Mouse (Mus musculus) urinary bladder, postnatal 4 days (tissue): ENCODE results near the gene Tmc4.

Experiments
- DNase-seq, 2 experiments: peaks; one replicate each; pipeline ENCODE4 v3.0.0; 2021 to 2022; ENCODE audit warnings: low spot score in 2 of 2

Tmc4 gene

DNA sequence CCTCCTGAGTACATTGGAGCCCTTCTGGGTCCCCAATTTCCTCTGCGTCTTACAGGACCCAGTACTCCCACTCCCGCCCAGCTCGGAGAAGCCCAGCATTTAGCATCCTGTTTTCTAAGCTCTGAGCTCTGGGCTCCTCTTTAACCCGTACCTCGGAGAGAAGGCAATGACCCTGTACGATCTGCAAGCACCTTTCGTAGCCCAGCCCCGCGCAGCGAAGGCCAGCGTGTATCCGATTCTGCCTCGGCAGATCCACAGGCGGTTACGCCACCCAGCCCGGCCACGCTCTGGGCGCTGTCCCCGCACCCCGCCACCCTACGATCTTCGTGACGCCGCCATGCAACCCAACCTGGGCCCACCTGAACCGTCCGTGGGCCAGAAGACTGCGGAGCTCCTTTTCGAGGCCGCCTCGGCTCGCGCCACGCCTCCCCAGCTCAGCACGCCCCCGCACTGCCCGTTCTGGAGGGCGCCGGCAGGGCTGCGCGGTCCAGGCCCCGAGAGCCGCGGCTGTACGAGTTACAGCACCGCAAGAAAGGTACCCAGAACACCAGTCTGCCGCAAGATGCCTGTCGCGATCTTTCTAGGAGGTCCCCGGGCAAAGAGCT lies 15.1 kb upstream of the Tmc4 start, which contains the start of gene Tsen34:
Gene Tsen34 (plus strand): TSS at position 482 of the 605 bp plus-strand sequence.
- no peak for DNase-seq

- DNase-seq = no peak
These were observed 14.6 kb upstream of the Tmc4 start for GRCm38 (mm10) chr7:3691919-3692318.

DNA sequence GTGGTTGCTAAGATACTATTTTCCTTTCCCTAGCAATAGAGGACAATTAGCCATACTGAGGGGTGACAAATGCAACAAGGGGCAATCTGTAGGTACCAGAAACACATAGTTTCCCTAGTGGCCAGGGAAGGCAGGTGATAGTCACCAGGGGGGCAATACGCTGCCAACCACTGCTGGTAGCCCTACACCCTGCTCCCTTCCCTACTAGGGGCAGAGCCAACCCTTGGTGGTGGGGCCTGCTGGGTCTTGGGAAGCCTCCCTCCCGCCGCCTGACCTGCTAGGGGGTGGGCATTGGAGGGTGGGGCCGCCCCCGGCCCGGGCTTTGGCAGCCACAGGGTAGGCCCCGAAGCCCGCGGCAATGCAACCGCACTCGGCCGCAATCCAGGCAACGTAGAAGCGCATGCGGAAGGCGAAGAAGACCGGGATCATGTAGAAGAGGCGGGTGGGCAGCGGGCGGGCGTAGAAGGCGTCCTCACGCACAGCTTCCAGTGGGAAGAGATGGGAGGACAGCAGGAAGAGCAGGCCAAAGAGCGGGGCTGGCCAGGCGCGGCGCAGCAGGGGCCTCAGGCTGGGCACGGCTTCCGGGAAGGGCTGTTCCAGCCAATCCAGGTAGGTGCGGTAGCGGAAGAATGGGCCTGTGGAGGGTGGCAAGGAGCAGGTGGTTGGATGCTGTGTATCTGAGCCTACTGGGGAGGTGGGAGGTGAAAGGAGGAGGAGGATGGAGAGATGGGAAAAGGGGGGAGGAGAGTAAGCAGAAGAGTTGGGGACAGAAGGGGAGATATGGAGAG lies 8.2 kb upstream of the Tmc4 start:
- DNase-seq = no peak

DNA sequence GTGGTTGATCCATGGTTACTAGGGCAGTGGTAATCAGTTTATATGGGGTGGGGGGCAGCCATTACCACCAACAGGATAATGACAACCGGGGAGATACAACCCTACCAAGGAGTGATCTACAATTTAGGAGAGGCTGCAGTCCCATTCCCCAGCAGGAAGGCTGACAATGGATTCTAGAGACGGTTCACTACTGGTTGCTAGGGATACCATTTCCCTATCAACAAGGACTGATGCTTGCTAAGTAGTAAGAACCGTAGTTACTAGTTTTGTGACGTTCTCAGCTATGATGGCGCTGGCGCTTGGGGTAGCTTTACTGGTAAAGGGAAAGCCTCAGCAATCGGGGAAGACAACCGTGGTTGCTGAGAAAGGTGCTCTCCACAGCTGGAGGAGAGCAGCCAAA lies 7.3 kb upstream of the Tmc4 start:
- DNase-seq = no peak

- DNase-seq = no peak
These were observed 6.7 kb upstream of the Tmc4 start for GRCm38 (mm10) chr7:3683908-3684550.

DNA sequence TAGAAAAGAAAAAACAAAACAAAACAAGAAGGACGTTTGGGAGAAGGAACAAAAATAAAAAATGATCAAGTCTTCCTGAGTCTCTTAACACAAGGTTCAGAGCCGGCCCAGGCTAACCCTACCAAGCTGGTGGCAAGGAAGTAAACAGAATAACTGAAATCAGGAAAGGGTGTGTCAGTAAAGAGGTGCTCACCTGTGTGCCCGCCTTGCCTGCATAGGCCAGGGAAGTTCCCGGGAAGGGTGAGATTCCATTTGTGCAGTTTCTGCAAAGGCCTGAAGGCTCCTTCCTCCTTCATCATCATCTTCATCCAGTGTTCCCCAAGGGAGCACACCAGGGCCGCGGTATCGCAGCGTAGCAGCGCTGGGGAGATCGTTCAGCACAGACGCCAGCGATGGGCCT lies 982 bp downstream of the Tmc4 start:
- DNase-seq = no peak

DNA sequence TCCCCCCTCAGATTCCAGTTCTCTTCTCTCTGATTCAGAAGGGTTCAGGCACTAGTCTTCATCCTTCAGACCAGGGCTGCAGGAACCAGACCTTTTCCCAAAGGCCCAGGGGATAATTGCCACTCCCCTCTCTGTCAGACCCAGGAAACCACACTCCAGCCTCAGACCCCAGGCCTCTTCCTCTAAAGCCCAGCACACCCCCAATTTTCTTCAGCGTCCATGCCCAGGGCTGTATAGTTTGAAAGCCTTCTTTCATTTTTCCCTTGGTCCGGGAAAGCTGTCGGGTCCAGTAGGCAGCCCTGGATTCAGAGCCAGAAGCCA lies 2.2 kb downstream of the Tmc4 start:
- no peak for DNase-seq

DNA sequence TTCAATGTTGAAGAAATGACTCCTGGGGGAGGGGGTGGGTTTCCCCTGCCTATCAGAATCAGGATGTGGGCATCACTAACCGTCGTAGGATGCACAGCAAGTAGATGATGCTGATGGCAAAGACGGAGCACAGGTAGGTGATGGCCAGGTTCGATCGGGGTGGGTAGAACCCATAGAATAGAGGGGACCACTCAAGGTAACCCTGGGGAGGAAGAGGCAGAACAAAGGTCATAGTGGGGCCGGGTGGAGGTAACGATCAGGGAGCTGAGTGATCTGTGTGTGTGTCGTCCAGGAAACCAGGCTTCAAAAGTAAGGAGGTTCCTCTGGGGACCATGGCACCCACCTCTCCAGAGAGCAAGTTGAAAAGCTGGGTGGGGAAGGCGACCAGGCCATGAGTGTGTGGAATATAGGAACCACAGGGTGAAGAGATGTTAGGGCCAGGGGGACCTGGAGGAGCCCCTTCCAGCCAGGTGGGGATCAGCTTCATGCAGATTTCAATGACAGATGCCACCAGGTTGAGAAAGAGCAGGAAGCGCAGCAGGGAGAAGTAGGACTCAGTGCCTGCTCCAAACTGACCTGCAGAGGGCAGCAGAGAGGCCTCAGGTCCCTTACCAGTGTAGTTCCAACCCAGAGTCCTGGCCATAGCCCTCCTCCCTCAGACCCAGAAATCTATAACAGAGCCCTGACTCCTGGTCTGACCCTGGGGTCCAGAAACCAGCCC lies 2.7 kb downstream of the Tmc4 start:
- DNase-seq = peak; percentile 65 to 85

DNA sequence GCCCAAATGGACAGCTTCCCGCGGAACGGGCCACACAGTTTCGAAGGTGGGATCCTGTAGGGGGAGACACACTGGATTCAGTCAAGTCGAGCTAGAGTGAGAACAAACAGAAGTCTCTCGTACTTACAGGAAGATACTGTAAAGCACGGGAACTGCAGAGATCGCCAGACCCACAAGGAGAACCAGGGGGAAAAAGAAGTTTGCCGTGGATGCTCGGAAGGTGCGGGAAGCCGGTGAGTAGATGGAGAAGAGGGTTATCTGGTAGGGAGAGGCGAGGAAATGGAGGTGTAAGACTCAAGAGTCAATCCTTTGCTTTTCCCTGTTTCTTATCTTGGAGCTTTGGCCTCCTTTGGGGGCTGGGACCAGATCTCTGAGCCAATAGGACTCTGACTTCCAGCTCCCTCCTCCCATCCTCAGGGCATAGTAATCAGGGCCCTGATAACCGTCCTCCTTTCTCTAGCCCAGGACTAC lies 10.4 kb downstream of the Tmc4 start:
- no peak for DNase-seq

GRCm38 (mm10) chr7:3665215-3666114 lies 11.9 kb downstream of the Tmc4 start, which contains the start of gene Leng1:
TSS of gene Leng1 (minus strand) at chr7:3665840.
- peak; percentile 95 to 96 for DNase-seq

GRCm38 (mm10) chr7:3664524-3665214 lies 12.7 kb downstream of the Tmc4 start:
- no peak for DNase-seq

DNA sequence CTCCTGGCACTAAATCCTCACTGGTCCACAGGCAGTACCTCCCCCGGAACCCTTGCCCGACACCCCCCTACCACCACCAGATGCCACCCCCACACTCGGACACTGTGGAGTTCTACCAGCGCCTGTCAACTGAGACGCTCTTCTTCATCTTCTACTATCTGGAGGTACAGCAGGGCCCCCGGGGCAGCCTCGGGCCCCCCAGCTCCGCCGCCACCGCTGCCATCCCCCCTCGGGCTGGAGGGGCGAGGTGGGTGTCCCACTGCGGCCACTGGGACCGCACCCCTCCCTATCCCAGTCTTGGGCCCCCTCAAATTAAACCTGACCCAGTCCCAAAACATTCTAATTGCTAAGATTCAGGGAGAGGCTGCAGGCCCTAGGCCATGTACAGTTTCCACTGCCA lies 18.8 kb downstream of the Tmc4 start:
- no peak for DNase-seq

DNA sequence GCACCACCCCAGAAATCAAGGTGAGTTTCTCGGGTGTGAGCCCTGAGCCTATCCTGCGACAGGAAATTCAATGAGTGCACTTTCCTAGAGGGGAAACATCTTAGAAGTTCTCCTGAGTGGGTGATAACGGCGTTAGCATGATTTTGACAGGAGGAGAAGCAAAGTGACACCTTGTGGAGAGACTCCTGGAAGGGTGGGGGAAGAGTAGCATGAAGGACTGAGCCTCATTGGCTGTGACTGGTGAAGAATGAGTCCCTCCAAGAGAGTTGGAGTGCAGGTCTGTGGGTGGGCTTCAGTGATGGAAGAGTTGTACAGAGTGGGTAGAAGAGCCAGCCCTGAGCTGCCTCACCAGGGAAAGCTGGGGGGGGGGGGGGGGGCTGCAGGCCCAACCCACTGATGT lies 20.4 kb downstream of the Tmc4 start:
- no peak for DNase-seq

DNA sequence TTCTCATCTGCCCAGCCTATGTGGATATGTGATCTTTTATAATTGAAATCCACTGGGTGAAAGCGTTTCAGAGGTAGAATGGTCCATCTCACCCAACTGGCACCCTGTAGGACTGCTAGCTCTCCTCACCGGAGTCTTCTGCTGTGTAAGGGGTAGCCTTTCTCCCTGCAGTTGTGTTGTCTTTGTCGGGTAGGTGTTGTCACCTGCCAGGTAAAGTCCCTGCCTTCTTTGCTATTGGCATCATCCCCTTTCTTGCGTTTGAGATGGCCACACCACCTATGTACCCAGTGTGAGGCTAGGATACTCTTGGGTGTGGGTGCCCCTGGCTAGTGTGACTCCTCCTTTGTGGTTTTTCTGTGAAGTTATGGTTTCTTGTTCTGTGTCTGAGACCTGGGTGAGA lies 30.7 kb downstream of the Tmc4 start:
- DNase-seq = no peak

DNA sequence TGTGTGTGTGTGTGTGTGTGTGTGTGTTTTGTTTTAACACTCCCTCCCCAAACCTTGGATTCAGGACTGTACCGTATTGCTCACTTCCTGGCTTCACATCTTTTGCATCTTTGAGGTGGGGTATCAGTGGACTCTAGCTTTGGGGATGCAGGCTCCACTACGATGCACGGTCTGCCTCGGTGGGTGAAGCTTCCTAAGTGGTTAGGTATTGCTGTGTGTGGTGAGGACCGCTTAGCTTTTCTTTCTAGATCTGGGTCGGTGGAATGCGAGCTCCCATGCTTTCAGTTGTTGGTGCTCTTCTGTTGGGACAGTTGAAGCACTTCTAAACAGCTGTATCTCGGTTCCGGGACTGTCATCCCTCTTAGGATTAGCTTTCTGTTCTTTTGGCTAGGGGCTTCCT lies 31.2 kb downstream of the Tmc4 start:
- DNase-seq = no peak

GRCm38 (mm10) chr7:3645488-3646025 lies 31.8 kb downstream of the Tmc4 start:
- no peak for DNase-seq

- DNase-seq = peak; percentile 98 to 99
These were observed 32.5 kb downstream of the Tmc4 start, which contains the start of gene Cnot3 for GRCm38 (mm10) chr7:3644672-3645487. TSS of gene Cnot3 (plus strand) at chr7:3645268.

DNA sequence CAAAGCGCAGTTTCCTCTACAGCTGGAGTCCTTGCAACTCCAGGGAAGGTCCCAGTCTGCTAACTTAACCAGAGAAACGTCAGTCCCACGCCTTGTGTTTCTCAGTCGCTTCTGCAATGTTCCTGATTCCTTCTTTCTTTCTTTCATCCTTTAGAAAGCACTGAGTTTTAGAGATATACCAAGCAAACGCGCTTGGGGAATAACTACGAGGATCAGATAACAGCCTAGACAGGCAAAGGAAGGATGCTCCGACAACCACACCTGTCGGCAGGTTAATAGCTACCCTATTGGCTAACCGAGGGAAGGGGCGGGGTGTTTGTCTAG lies 33.0 kb downstream of the Tmc4 start:
- no peak for DNase-seq

DNA sequence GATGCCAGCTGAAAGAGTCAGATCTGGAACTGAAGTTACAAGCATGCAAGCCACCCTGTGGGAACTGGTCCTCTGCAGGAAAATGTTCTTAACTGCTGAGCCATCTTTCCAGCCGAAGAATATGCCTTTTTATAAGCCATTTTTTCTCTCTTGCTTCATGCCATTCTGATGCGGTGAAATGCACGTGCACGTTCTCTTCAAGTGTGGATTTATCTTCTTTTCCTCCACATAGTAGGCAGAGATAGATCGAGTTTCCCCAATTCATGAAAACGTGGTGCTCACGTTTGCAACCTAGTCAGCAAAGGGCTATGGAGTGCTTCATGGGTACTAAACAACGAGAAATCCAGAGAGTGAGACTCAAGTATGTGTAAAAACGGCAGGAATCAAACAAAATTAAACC lies 33.5 kb downstream of the Tmc4 start:
- DNase-seq = no peak

- no peak for DNase-seq
These were observed 33.9 kb downstream of the Tmc4 start for GRCm38 (mm10) chr7:3643412-3643811.
